Mouse (Mus musculus) CH12.LX (cell line): ENCODE results near the gene Rest.

Experiments used
- CTCF ChIP-seq, 2 experiments: IDR thresholded peaks in 1 of 2; conservative IDR thresholded peaks in 1 of 2; 2 replicates each; pipeline ENCODE4 v1.5.1; 2011 to 2012; ENCODE audit warnings: low read depth in 2 of 2, low read length in 2 of 2, improper control_type of control experiment in 1 of 2, inconsistent platforms in 1 of 2, mild to moderate bottlenecking in 1 of 2, moderate library complexity in 1 of 2
- EP300 ChIP-seq: IDR thresholded peaks from 2 replicates; pipeline ENCODE4 v1.6.1; 2011; ENCODE audit warnings: low read length, improper control_type of control experiment
- MAFK ChIP-seq: IDR thresholded peaks from 2 replicates; pipeline ENCODE4 v1.6.1; 2011; ENCODE audit warnings: low read length, improper control_type of control experiment; ENCODE audit not compliant: insufficient replicate concordance
- MXI1 ChIP-seq: IDR thresholded peaks from 2 replicates; pipeline ENCODE4 v1.6.1; 2011; ENCODE audit warnings: mild to moderate bottlenecking, low read depth, low read length, improper control_type of control experiment
- POLR2A ChIP-seq: IDR thresholded peaks from 2 replicates; pipeline ENCODE4 v1.6.1; 2011; ENCODE audit warnings: low read depth, mild to moderate bottlenecking, improper control_type of control experiment, low read length

GRCm38 (mm10) chr5:77307821-77308553, 42.7 kb downstream of the Rest start:
- TF ChIP-seq CTCF (conservative IDR thresholded peaks at IDR 0.05 in 1 of 2, IDR thresholded peaks at IDR 0.05 in 1 of 2; ENCODE audit: low read depth in 2 of 2, low read length in 2 of 2) (no peak), EP300 (no peak), MXI1 (no peak), MAFK (no peak), POLR2A (no peak)
